ENCODE assay signal across 29 mouse cellular contexts in the genomic region with DNA sequence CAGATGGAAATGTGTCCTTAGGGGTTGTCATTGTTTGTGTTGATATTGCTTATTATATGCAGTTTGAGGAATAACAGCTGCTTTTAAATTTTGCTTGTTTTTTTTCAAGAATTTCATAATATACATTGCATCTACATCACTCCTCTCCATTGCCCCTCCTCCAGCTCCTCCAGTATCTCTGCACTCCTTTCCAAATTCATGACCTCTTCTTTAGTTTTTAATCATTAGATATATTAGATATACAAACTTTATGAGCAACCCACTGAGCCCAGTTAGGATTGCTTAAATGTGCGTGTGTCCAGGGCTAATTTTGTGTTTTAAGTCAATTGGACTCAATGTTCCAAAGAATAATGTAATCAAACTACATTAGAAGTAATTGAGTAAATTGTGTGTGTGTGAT.
"Had no signal": no experiment of that assay in that cellular context is flagged by ENCODE, and none has a peak within 500 bp of the region (broad histone marks: within the 10 kb centered on the region; RNA-seq: fewer than 3 reads in every experiment).

No protein-coding gene starts in this region.

- H3K36me3 ChIP-seq: limb, embryonic 10.5 days; limb, embryonic 12.5 days; limb, embryonic 13.5 days; limb, embryonic 15.5 days; liver, embryonic 12.5 days; liver, embryonic 13.5 days; liver, embryonic 15.5 days; lung, embryonic 15.5 days; midbrain, embryonic 10.5 days; midbrain, embryonic 12.5 days; midbrain, embryonic 13.5 days; midbrain, embryonic 15.5 days; neural tube, embryonic 12.5 days had no signal

- ATAC-seq: liver, embryonic 12.5 days; liver, postnatal 0 days; midbrain, embryonic 13.5 days; midbrain, embryonic 15.5 days; midbrain, embryonic 16.5 days had no signal

- H3K4me3 ChIP-seq: left cerebral cortex, adult 2 months; limb, embryonic 10.5 days; limb, embryonic 12.5 days; limb, embryonic 13.5 days; limb, embryonic 15.5 days; liver, embryonic 12.5 days; liver, embryonic 13.5 days; liver, embryonic 15.5 days; lung, embryonic 15.5 days; megakaryocyte, embryonic 14.5 days; midbrain, embryonic 10.5 days; midbrain, embryonic 12.5 days; midbrain, embryonic 13.5 days; midbrain, embryonic 15.5 days; myocyte; neural tube, embryonic 12.5 days had no signal

- H3K4me2 ChIP-seq: limb, embryonic 12.5 days; limb, embryonic 13.5 days; limb, embryonic 15.5 days; liver, embryonic 11.5 days; liver, embryonic 12.5 days; liver, embryonic 13.5 days; liver, embryonic 15.5 days; lung, embryonic 15.5 days; midbrain, embryonic 11.5 days; midbrain, embryonic 12.5 days; midbrain, embryonic 13.5 days; midbrain, embryonic 15.5 days; neural tube, embryonic 12.5 days had no signal

- H3K27ac ChIP-seq: left cerebral cortex, adult 2 months; limb, embryonic 10.5 days; limb, embryonic 12.5 days; limb, embryonic 13.5 days; limb, embryonic 15.5 days; liver, embryonic 12.5 days; liver, embryonic 13.5 days; liver, embryonic 14.5 days; liver, embryonic 15.5 days; lung, embryonic 15.5 days; macrophage; midbrain, embryonic 10.5 days; midbrain, embryonic 12.5 days; midbrain, embryonic 13.5 days; midbrain, embryonic 15.5 days; neural tube, embryonic 12.5 days had no signal

- DNase-seq: layer of hippocampus, postnatal 36 days; left cerebral cortex, postnatal 4 days; liver; liver, embryonic 13.5 days; liver, postnatal 0 days; lung, adult 2 months; lung, postnatal 36 days; lung, postnatal 4 days; midbrain, embryonic 14.5 days had no signal

- H3K27me3 ChIP-seq: limb, embryonic 12.5 days; limb, embryonic 13.5 days; limb, embryonic 15.5 days; liver, embryonic 12.5 days; liver, embryonic 13.5 days; liver, embryonic 15.5 days; lung, embryonic 15.5 days; megakaryocyte, embryonic 14.5 days; midbrain, embryonic 12.5 days; midbrain, embryonic 13.5 days; midbrain, embryonic 15.5 days; neural tube, embryonic 12.5 days had no signal

- H3K4me1 ChIP-seq: limb, embryonic 10.5 days; limb, embryonic 12.5 days; limb, embryonic 13.5 days; limb, embryonic 15.5 days; liver, embryonic 12.5 days; liver, embryonic 13.5 days; liver, embryonic 15.5 days; lung, embryonic 15.5 days; megakaryocyte, embryonic 14.5 days; midbrain, embryonic 10.5 days; midbrain, embryonic 12.5 days; midbrain, embryonic 13.5 days; midbrain, embryonic 15.5 days; neural tube, embryonic 12.5 days had no signal

- H3K9ac ChIP-seq: limb, embryonic 12.5 days; limb, embryonic 13.5 days; limb, embryonic 15.5 days; liver, embryonic 12.5 days; liver, embryonic 13.5 days; liver, embryonic 14.5 days; liver, embryonic 15.5 days; liver, postnatal 0 days; lung, embryonic 15.5 days; midbrain, embryonic 12.5 days; midbrain, embryonic 13.5 days; midbrain, embryonic 15.5 days; neural tube, embryonic 12.5 days had no signal

- H3K9me3 ChIP-seq: limb, embryonic 10.5 days; limb, embryonic 12.5 days; limb, embryonic 13.5 days; limb, embryonic 15.5 days; liver, embryonic 12.5 days; liver, embryonic 13.5 days; liver, embryonic 15.5 days; lung, embryonic 15.5 days; megakaryocyte, embryonic 14.5 days; midbrain, embryonic 10.5 days; midbrain, embryonic 12.5 days; midbrain, embryonic 13.5 days; midbrain, embryonic 15.5 days; neural tube, embryonic 12.5 days had no signal
